Mouse (Mus musculus): ENCODE measurements around the gene Zfyve27.

- TF ChIP-seq POLR2A (IDR thresholded peaks at IDR 0.05; ENCODE audit: borderline replicate concordance, extremely low read depth, insufficient read depth, insufficient read length, poor library complexity, severe bottlenecking) (no peak), CTCF (IDR thresholded peaks at IDR 0.05; ENCODE audit: borderline replicate concordance, extremely low read depth, insufficient read depth, insufficient read length) (no peak)
Observed at GRCm38 (mm10) chr19:42124684-42125083, 39.1 kb upstream of the Zfyve27 start.
